Mouse (Mus musculus) cerebellum, adult 2 months (tissue): ENCODE results near the gene Nudt4.
"Not testable (repeated sequence)": the region's sequence is repeated elsewhere in the genome, so short reads cannot be mapped to it uniquely, and the experiment has no call there.

Source experiments
- CTCF ChIP-seq: fragments of 200-500 bp; IDR thresholded peaks from 2 replicates; pipeline ENCODE4 v1.5.1; 2011; ENCODE audit warnings: low read depth, mild to moderate bottlenecking, control low read depth, low read length, moderate library complexity, borderline replicate concordance; ENCODE audit not compliant: insufficient read depth
- POLR2A ChIP-seq: fragments of 200-500 bp; IDR thresholded peaks from 2 replicates; pipeline ENCODE4 v1.6.1; 2011; ENCODE audit warnings: low read length, control low read depth, borderline replicate concordance; ENCODE audit not compliant: insufficient read depth

DNA sequence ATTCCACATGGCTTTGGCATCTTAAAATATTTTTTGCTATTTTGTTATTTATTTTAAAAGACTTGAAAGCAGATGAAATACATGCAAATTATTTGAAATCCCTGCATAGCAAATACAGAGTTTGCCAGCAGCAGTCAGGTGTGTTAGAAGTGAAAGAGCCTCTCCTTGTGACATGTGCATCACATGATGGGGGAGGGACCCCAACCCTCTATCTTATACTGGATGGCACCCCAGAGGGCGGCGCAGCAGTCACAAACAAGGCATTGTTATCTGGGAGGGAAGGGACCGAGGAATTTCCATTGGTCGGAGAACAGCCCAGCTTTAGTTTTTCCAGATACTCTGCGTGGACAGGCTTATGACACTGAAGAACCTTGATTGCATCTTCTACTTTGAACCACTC is 14.9 kb downstream of the Nudt4 start:
- not testable (repeated sequence) for TF ChIP-seq CTCF, POLR2A
